Mouse (Mus musculus): ENCODE results near the gene Ubr7.

Ubr7 gene

GRCm38 (mm10) chr12:102826399-102826798, 68.6 kb downstream of the Ubr7 start:
- no peak for DNase-seq (ENCODE audit: low read depth, low spot score)

GRCm38 (mm10) chr12:102827119-102827518, 69.4 kb downstream of the Ubr7 start:
- no peak for DNase-seq (ENCODE audit: low read depth, low spot score)

All from 3T3-L1 (cell line).